8 mouse cellular contexts compared by ENCODE assay signal in the genomic region with DNA sequence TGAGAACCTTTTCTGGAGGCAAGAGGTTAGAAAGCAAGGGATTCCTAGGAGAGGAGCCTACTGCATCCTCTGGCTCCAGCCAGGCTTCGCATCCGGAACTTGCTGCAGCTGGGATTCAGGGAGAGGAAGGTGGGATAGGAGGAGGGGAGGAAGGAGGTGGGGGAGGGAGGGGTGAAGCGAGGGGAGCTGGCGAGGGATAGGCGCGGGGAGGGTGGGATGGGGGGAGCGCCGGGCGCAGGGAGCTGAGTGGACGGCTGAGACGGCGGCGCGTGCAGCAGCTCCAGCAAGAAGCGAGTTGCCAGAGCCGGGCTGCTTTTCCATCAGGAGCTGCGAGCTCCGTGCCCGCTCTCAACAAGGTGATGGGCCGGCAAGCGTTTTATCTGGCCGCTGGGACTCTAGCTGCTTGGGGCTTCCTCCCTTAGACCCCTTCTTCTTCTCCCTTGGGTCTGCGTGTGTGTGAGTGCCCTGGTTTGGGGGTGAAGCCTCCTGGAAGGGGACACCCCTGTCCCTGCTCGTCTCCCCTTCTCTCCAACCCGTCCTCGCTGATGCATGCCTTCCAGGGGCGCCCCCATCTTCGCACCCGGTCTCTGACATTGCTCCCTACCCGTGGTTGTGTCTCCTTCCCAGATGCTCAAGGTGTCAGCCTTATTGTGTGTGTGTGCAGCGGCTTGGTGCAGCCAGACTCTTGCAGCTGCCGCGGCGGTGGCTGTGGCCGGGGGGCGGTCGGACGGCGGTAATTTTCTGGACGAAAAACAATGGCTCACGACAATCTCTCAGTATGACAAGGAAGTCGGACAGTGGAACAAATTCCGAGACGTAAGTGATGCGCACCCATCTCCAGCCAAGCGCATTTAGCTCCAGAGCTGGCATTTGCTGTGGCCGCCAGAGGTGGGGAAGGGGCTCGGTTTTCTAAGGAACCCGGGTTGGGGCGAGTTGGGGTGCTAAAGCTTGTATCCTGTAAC. TPM values are rescaled to one million over a fixed set of nuclear protein-coding genes. Genes with fewer than 3 reads are reported as not detected.
DNase-seq lines count a peak whose midpoint lies in the region; ATAC-seq lines count a peak whose summit lies in the region.

No protein-coding gene starts in this region.

- intact Hi-C loops in left cerebral cortex, postnatal 4 days (cut with DNase I): loop anchor here (10.0 kb wide), 1 partner anchor 923 kb away; no protein-coding TSS in a partner anchor

- DNase-seq in layer of hippocampus, adult 11-12 months (ENCODE audit: low spot score): peak; percentile 41
- no peak for DNase-seq in layer of hippocampus, adult 9-10 months (ENCODE audit: low spot score)
- DNase-seq in embryo, embryonic 9.5 days (ENCODE audit: extremely low spot score): peak; percentile 76
- DNase-seq in left cerebral cortex, postnatal 4 days: peak; percentile 58
- no peak for DNase-seq in thymus, postnatal 10 days (ENCODE audit: low spot score in 2 of 2)
- DNase-seq in spleen, postnatal 4 days (ENCODE audit: low spot score in 2 of 2): no peak

- peak overlapping the region; percentile 66 for H3K4me3 ChIP-seq in hindbrain, embryonic 12.5 days
- peak overlapping the region; percentile 63 for H3K4me3 ChIP-seq in neural tube, embryonic 14.5 days (ENCODE audit: low read depth, low read length)

- H3K36me3 ChIP-seq in hindbrain, embryonic 12.5 days: no peaks in the 10 kb centered on the region
- H3K36me3 ChIP-seq in neural tube, embryonic 14.5 days (ENCODE audit: control insufficient read depth, insufficient read depth, low read length): no peaks in the 10 kb centered on the region

- H3K4me1 ChIP-seq in hindbrain, embryonic 12.5 days: peaks cover 6% of the 10 kb centered on the region; the same call in 1 of the 2 replicates
- no peaks in the 10 kb centered on the region for H3K4me1 ChIP-seq in neural tube, embryonic 14.5 days (ENCODE audit: control insufficient read depth, insufficient read depth, low read length)

- peak overlapping the region; percentile 88 for H3K4me2 ChIP-seq in hindbrain, embryonic 12.5 days (replicated peaks)
- peak overlapping the region; percentile 58 for H3K4me2 ChIP-seq in neural tube, embryonic 14.5 days (ENCODE audit: low read depth, low read length)

- peak overlapping the region; percentile 80 for H3K27ac ChIP-seq in hindbrain, embryonic 12.5 days
- peak overlapping the region; percentile 86 for H3K27ac ChIP-seq in neural tube, embryonic 14.5 days (ENCODE audit: low read depth, low read length)

- H3K9ac ChIP-seq in hindbrain, embryonic 12.5 days: peak overlapping the region; percentile 75
- peak overlapping the region; percentile 87 for H3K9ac ChIP-seq in neural tube, embryonic 14.5 days (replicated peaks; ENCODE audit: low read depth, low read length)

- no peaks in the 10 kb centered on the region for H3K27me3 ChIP-seq in hindbrain, embryonic 12.5 days
- no peaks in the 10 kb centered on the region for H3K27me3 ChIP-seq in neural tube, embryonic 14.5 days (ENCODE audit: control insufficient read depth, insufficient read depth, low read length)

- ATAC-seq in hindbrain, embryonic 12.5 days (ENCODE audit: low FRiP score): peak; percentile 93
- peak; percentile 93 for ATAC-seq in neural tube, embryonic 14.5 days (ENCODE audit: low read depth)

- no peaks in the 10 kb centered on the region for H3K9me3 ChIP-seq in hindbrain, embryonic 12.5 days (replicated peaks)
- no peaks in the 10 kb centered on the region for H3K9me3 ChIP-seq in neural tube, embryonic 14.5 days (ENCODE audit: control insufficient read depth, low read length)

- under 1% methylated on average over 42 of the region's 50 CpGs for WGBS in hindbrain, embryonic 12.5 days
- WGBS in neural tube, embryonic 14.5 days: under 1% methylated on average over 50 of the region's 50 CpGs

RNA-seq across cellular contexts. Expression of a gene that starts 0.6 kb away (rescaled TPM):
- polyA plus RNA-seq in hindbrain, embryonic 12.5 days (2016; fragmentation: Nextera tagmentation; extraction: Ambion mirVana): 31.6 and 36.8 TPM in 2 replicates
- total RNA-seq in left cerebral cortex, postnatal 4 days (2021): 10 to 100 TPM; 41.7 to 45.6 TPM
- 169 and 193 TPM in 2 replicates for polyA plus RNA-seq in neural tube, embryonic 14.5 days (2014; fragmentation: Nextera tagmentation; extraction: Ambion mirVana)

Comparison
In these comparisons a context has a peak if more than half of its experiments do, and no peak if none do; other contexts are left out.
1. DNase-seq: peak in layer of hippocampus, adult 11-12 months (single experiment), embryo, embryonic 9.5 days (single experiment) and left cerebral cortex, postnatal 4 days (single experiment); none in layer of hippocampus, adult 9-10 months (single experiment), thymus, postnatal 10 days (0 of 2) and spleen, postnatal 4 days (0 of 2).